Mouse (Mus musculus) left cerebral cortex, adult 8-10 months (tissue): ENCODE measurements at regions not wholly inside any gene's neighbourhood (a gene's known extent, or its start where the extent isn't known, plus 50 kb on each side); places are given as distances from the start of the nearest gene placed in this dataset.
"Not testable (repeated sequence)": the region's sequence is repeated elsewhere in the genome, so short reads cannot be mapped to it uniquely, and the experiment has no call there.

Experiments
- DNase-seq, 2 experiments: peaks; one replicate each; pipeline ENCODE4 v3.0.0; 2022; ENCODE audit warnings: low spot score in 2 of 2

GRCm38 (mm10) chr13:5920422-5920821 is 59.1 kb downstream of the Klf6 start:
- no peak for DNase-seq

- no peak for DNase-seq
Observed at GRCm38 (mm10) chr13:5931433-5931832, 70.2 kb downstream of the Klf6 start.

GRCm38 (mm10) chr13:5937436-5937835 is 76.2 kb downstream of the Klf6 start:
- no peak for DNase-seq

GRCm38 (mm10) chr13:5937970-5938369 is 76.7 kb downstream of the Klf6 start:
- no peak for DNase-seq

GRCm38 (mm10) chr13:5939368-5939767 is 78.1 kb downstream of the Klf6 start:
- no peak for DNase-seq

GRCm38 (mm10) chr13:5952863-5953262 is 91.6 kb downstream of the Klf6 start:
- no peak for DNase-seq

GRCm38 (mm10) chr13:5955121-5955520 is 93.8 kb downstream of the Klf6 start:
- not testable (repeated sequence) for DNase-seq

GRCm38 (mm10) chr13:5956145-5956544 is 94.9 kb downstream of the Klf6 start:
- no peak for DNase-seq

- DNase-seq: no peak
Observed at GRCm38 (mm10) chr13:5962947-5963346, 101.7 kb downstream of the Klf6 start.

GRCm38 (mm10) chr13:5964626-5965025 is 103.3 kb downstream of the Klf6 start:
- DNase-seq: no peak

GRCm38 (mm10) chr13:5978615-5979014 is 117.3 kb downstream of the Klf6 start:
- no peak for DNase-seq

- no peak for DNase-seq
Observed at GRCm38 (mm10) chr13:5987491-5987890, 126.2 kb downstream of the Klf6 start.

GRCm38 (mm10) chr13:5988407-5988806 is 127.1 kb downstream of the Klf6 start:
- no peak for DNase-seq

- DNase-seq: no peak
Observed at GRCm38 (mm10) chr13:6000559-6001217, 139.4 kb downstream of the Klf6 start.

- DNase-seq: no peak
Observed at GRCm38 (mm10) chr13:6001218-6001564, 139.9 kb downstream of the Klf6 start.

GRCm38 (mm10) chr13:6005901-6006300 is 144.6 kb downstream of the Klf6 start:
- DNase-seq: no peak

- no peak for DNase-seq
Observed at GRCm38 (mm10) chr13:6009671-6010070, 148.4 kb downstream of the Klf6 start.

- no peak for DNase-seq
Observed at GRCm38 (mm10) chr13:6027207-6027606, 165.9 kb downstream of the Klf6 start.

- DNase-seq: no peak
Observed at GRCm38 (mm10) chr13:6028878-6029277, 167.6 kb downstream of the Klf6 start.

GRCm38 (mm10) chr13:6029461-6029860 is 168.2 kb downstream of the Klf6 start:
- no peak for DNase-seq

- DNase-seq: no peak
Observed at GRCm38 (mm10) chr13:6030128-6030527, 168.8 kb downstream of the Klf6 start.

- no peak for DNase-seq
Observed at GRCm38 (mm10) chr13:6040132-6040531, 178.8 kb downstream of the Klf6 start.

- DNase-seq: no peak
Observed at GRCm38 (mm10) chr13:6040663-6041062, 179.4 kb downstream of the Klf6 start.

- no peak for DNase-seq
Observed at GRCm38 (mm10) chr13:6042495-6042894, 181.2 kb downstream of the Klf6 start.
